In genomic region chr11:87756251-87756820, GRCm38 (mm10) we compare ENCODE assay signal across 8 mouse cellular contexts. TPM values are rescaled to one million over a fixed set of nuclear protein-coding genes. Genes with fewer than 3 reads are reported as not detected.
DNase-seq lines count a peak whose midpoint lies in the region; ATAC-seq lines count a peak whose summit lies in the region.

No protein-coding gene starts in this region.

- H3K4me1 ChIP-seq in heart, embryonic 11.5 days (ENCODE audit: control insufficient read depth, insufficient read depth, low read length), result 0 out of 2 replicates have a peak, but pooled peaks cover 5% of the 10 kb centered on the region
- no peaks in the 10 kb centered on the region for H3K4me1 ChIP-seq in lung, embryonic 16.5 days (replicated peaks; ENCODE audit: control insufficient read depth, insufficient read depth, low read length)
- H3K4me1 ChIP-seq in midbrain, embryonic 15.5 days, result peaks cover 19% of the 10 kb centered on the region

- H3K4me3 ChIP-seq in heart, embryonic 11.5 days (ENCODE audit: low read depth, low read length), result peak overlapping the region; percentile 34
- H3K4me3 ChIP-seq in lung, embryonic 16.5 days (ENCODE audit: low read length), result peak overlapping the region; percentile 20
- no peak overlapping the region for H3K4me3 ChIP-seq in midbrain, embryonic 15.5 days

- no peak; the same call in 1 of the 2 replicates for ATAC-seq in heart, embryonic 11.5 days (replicated peaks; ENCODE audit: insufficient number of reproducible peaks, low FRiP score, low TSS enrichment)
- ATAC-seq in lung, embryonic 16.5 days (ENCODE audit: low read depth), result peak; percentile 30; the same call in 1 of the 2 replicates
- ATAC-seq in midbrain, embryonic 15.5 days (replicated peaks), result no peak

- peak overlapping the region; percentile 64; the same call in 1 of the 2 replicates for H3K27ac ChIP-seq in heart, embryonic 11.5 days (ENCODE audit: low read depth, low read length)
- H3K27ac ChIP-seq in lung, embryonic 16.5 days (ENCODE audit: low read length), result no peak overlapping the region
- no peak overlapping the region for H3K27ac ChIP-seq in midbrain, embryonic 15.5 days

- no peaks in the 10 kb centered on the region for H3K36me3 ChIP-seq in heart, embryonic 11.5 days (ENCODE audit: control insufficient read depth, insufficient read depth, low read length)
- H3K36me3 ChIP-seq in lung, embryonic 16.5 days (ENCODE audit: control insufficient read depth, insufficient read depth, low read length), result no peaks in the 10 kb centered on the region
- H3K36me3 ChIP-seq in midbrain, embryonic 15.5 days (replicated peaks), result no peaks in the 10 kb centered on the region

- peak overlapping the region; percentile 40; the same call in 1 of the 2 replicates for H3K4me2 ChIP-seq in heart, embryonic 11.5 days
- H3K4me2 ChIP-seq in lung, embryonic 16.5 days (ENCODE audit: low read depth, low read length), result no peak overlapping the region
- H3K4me2 ChIP-seq in midbrain, embryonic 15.5 days, result no peak overlapping the region

- H3K9me3 ChIP-seq in heart, embryonic 11.5 days (replicated peaks; ENCODE audit: control insufficient read depth, low read length), result no peaks in the 10 kb centered on the region
- H3K9me3 ChIP-seq in lung, embryonic 16.5 days (ENCODE audit: control insufficient read depth, low read length), result no peaks in the 10 kb centered on the region
- H3K9me3 ChIP-seq in midbrain, embryonic 15.5 days, result no peaks in the 10 kb centered on the region

- peak; percentile 61 for DNase-seq in layer of hippocampus, adult 9-11 months
- DNase-seq in layer of hippocampus, postnatal 14 days (ENCODE audit: low spot score in 2 of 2), result no peak
- DNase-seq in thymus, adult 18-20 months, result peak; percentile 75 to 87
- no peak for DNase-seq in adrenal gland, postnatal 4 days (ENCODE audit: low spot score in 2 of 2)
- DNase-seq in left cerebral cortex, adult 9 months (ENCODE audit: low spot score in 2 of 2), result no peak

- H3K27me3 ChIP-seq in heart, embryonic 11.5 days (ENCODE audit: control insufficient read depth, insufficient read depth, low read length), result peaks cover 21% of the 10 kb centered on the region
- H3K27me3 ChIP-seq in lung, embryonic 16.5 days (ENCODE audit: control insufficient read depth, insufficient read depth, low read depth, low read length), result peaks cover 15% of the 10 kb centered on the region
- H3K27me3 ChIP-seq in midbrain, embryonic 15.5 days (replicated peaks), result no peaks in the 10 kb centered on the region

- H3K9ac ChIP-seq in heart, embryonic 11.5 days (ENCODE audit: low read depth, low read length), result peak overlapping the region; percentile 68; the same call in 1 of the 2 replicates
- H3K9ac ChIP-seq in lung, embryonic 16.5 days (ENCODE audit: low read length), result no peak overlapping the region
- no peak overlapping the region for H3K9ac ChIP-seq in midbrain, embryonic 15.5 days

- WGBS in heart, embryonic 11.5 days (ENCODE audit: insufficient replicate concordance), result 68% methylated on average over 15 of the region's 15 CpGs
- WGBS in lung, embryonic 16.5 days, result 82% methylated on average over 15 of the region's 15 CpGs
- whole genome bisulfite sequencing in midbrain, embryonic 15.5 days, result 84% methylated on average over 15 of the region's 15 CpGs

RNA-seq across cellular contexts. Expression of gene Tspoap1, which starts 4.0 kb away (rescaled TPM):
- total RNA-seq in layer of hippocampus, postnatal 14 days (2021), result 100 to 1,000 TPM; 144 to 163 TPM
- polyA plus RNA-seq in heart, embryonic 11.5 days (2014; fragmentation: Nextera tagmentation; extraction: Ambion mirVana), result 0.72 and 1.2 TPM in 2 replicates
- polyA plus RNA-seq in lung, embryonic 16.5 days (2015; fragmentation: Nextera tagmentation; extraction: Ambion mirVana), result 1.6 and 2.3 TPM in 2 replicates
- total RNA-seq in adrenal gland, postnatal 4 days (2021), result 1 to 10 TPM; 6.4 to 7.6 TPM
- polyA plus RNA-seq in midbrain, embryonic 15.5 days (2015; fragmentation: Nextera tagmentation; extraction: Ambion mirVana), result 65.8 and 72.5 TPM in 2 replicates

RNA-seq across cellular contexts. Expression of gene Supt4a, which starts 19.0 kb away (rescaled TPM):
- total RNA-seq in layer of hippocampus, postnatal 14 days (2021), result 10 to 100 TPM; 60.6 to 63.4 TPM
- 114 and 120 TPM in 2 replicates for polyA plus RNA-seq in heart, embryonic 11.5 days (2014; fragmentation: Nextera tagmentation; extraction: Ambion mirVana)
- polyA plus RNA-seq in lung, embryonic 16.5 days (2015; fragmentation: Nextera tagmentation; extraction: Ambion mirVana), result 143 and 167 TPM in 2 replicates
- 10 to 100 TPM; 88.2 to 89.0 TPM for total RNA-seq in adrenal gland, postnatal 4 days (2021)
- 136 and 137 TPM in 2 replicates for polyA plus RNA-seq in midbrain, embryonic 15.5 days (2015; fragmentation: Nextera tagmentation; extraction: Ambion mirVana)

RNA-seq across cellular contexts. Expression of gene Mpo, which starts 37.0 kb away (rescaled TPM):
- total RNA-seq in layer of hippocampus, postnatal 14 days (2021), result under 1 TPM; 0.14 to 0.52 TPM
- 6.7 and 9.4 TPM in 2 replicates for polyA plus RNA-seq in heart, embryonic 11.5 days (2014; fragmentation: Nextera tagmentation; extraction: Ambion mirVana)
- 0.64 and 3.4 TPM in 2 replicates for polyA plus RNA-seq in lung, embryonic 16.5 days (2015; fragmentation: Nextera tagmentation; extraction: Ambion mirVana)
- total RNA-seq in adrenal gland, postnatal 4 days (2021), result 10 to 100 TPM in 1 of 2 experiments, 1 to 10 TPM in 1; 2.8 to 12.9 TPM
- 0.12 and 1.2 TPM in 2 replicates for polyA plus RNA-seq in midbrain, embryonic 15.5 days (2015; fragmentation: Nextera tagmentation; extraction: Ambion mirVana)

Comparison
In these comparisons a context has a peak if more than half of its experiments do, and no peak if none do; other contexts are left out.
1. DNase-seq: peak in layer of hippocampus, adult 9-11 months (single experiment) and thymus, adult 18-20 months (2 of 2); none in layer of hippocampus, postnatal 14 days (0 of 2), adrenal gland, postnatal 4 days (0 of 2) and left cerebral cortex, adult 9 months (0 of 2).
2. RNA of gene Tspoap1, which starts 4.0 kb away (polyA plus RNA-seq): 65.8 to 72.5 TPM in midbrain, embryonic 15.5 days; 1.6 to 2.3 TPM in lung, embryonic 16.5 days and 0.72 to 1.2 TPM in heart, embryonic 11.5 days; every median in the first group is over 10 times any median in the second.